Mouse (Mus musculus) stomach, embryonic 15.5 days (tissue): Measurements from ENCODE around the gene Gnb1l. TPM values are rescaled to one million over a fixed set of nuclear protein-coding genes. Genes with fewer than 3 reads are reported as not detected.

Experiments used
- ATAC-seq: fragments of 200-750 bp; cut with Nextera tagmentation; 2 replicates; pipeline ENCODE4 v1.8.0; 2017; ENCODE audit warnings: low read depth, moderate number of reproducible peaks, moderate TSS enrichment; ENCODE audit not compliant: insufficient read depth, low FRiP score
- H3K27ac ChIP-seq: fragments of 300-500 bp; sonication (generic); 2 replicates; pipeline ENCODE4 v1.5.1; 2015; ENCODE audit warnings: mild to moderate bottlenecking, inconsistent platforms
- H3K27me3 ChIP-seq: fragments of 300-500 bp; sonication (generic); replicated peaks from 2 replicates; pipeline ENCODE4 v1.6.1; 2015; ENCODE audit warnings: inconsistent platforms
- H3K36me3 ChIP-seq: fragments of 300-500 bp; sonication (generic); 2 replicates; pipeline ENCODE4 v1.6.1; 2015; ENCODE audit warnings: inconsistent platforms
- H3K4me1 ChIP-seq: fragments of 300-500 bp; sonication (generic); 2 replicates; pipeline ENCODE4 v1.6.1; 2015; ENCODE audit warnings: inconsistent platforms
- H3K4me2 ChIP-seq: fragments of 300-500 bp; sonication (generic); 2 replicates; pipeline ENCODE4 v1.6.1; 2015; ENCODE audit warnings: mild to moderate bottlenecking, inconsistent platforms
- H3K4me3 ChIP-seq: fragments of 300-500 bp; sonication (generic); replicated peaks from 2 replicates; pipeline ENCODE4 v1.5.1; 2015; ENCODE audit warnings: inconsistent platforms
- H3K9ac ChIP-seq: fragments of 300-500 bp; sonication (generic); 2 replicates; pipeline ENCODE4 v1.6.1; 2015; ENCODE audit warnings: inconsistent platforms
- H3K9me3 ChIP-seq: fragments of 300-500 bp; sonication (generic); 2 replicates; pipeline ENCODE4 v1.6.1; 2016; ENCODE audit warnings: inconsistent platforms
- WGBS: fragments of 180-500 bp; shearing (Covaris S2); methylation state at CpG from one replicate; pipeline ENCODE4 v1.1.7; 2015; 5-methylcytosine and 5-hydroxymethylcytosine counted together
- polyA plus RNA-seq: library from polyadenylated mRNA; unstranded; fragments of >200 nt; fragmentation: Nextera tagmentation; extraction: Ambion mirVana; gene quantifications from 2 replicates; pipeline ENCODE4 v1.2.1, GENCODE M21; 2015

Gene Gnb1l
- polyA plus RNA-seq, 1 experiment from 2014 or later = 14.1 TPM

- peaks cover 68% of the 10 kb centered on the region for H3K27me3 ChIP-seq
- H3K4me3 ChIP-seq = peak overlapping the region; percentile 33
- WGBS = 4% methylated on average over 59 of the region's 59 CpGs
- peak overlapping the region; percentile 69 for H3K4me2 ChIP-seq
- no peaks in the 10 kb centered on the region for H3K9me3 ChIP-seq
- no peaks in the 10 kb centered on the region for H3K36me3 ChIP-seq
- peaks cover 39% of the 10 kb centered on the region for H3K4me1 ChIP-seq
- no peak overlapping the region for H3K27ac ChIP-seq
- no peak for ATAC-seq
- no peak overlapping the region; the same call in 1 of the 2 replicates for H3K9ac ChIP-seq
Observed at GRCm38 (mm10) chr16:18591047-18592018, 92.8 kb downstream of the Gnb1l start.

GRCm38 (mm10) chr16:18593930-18594329, 95.4 kb downstream of the Gnb1l start:
- Histone ChIP-seq H3K9me3 (no peaks in the 10 kb centered on the region), H3K27ac (no peak overlapping the region), H3K9ac (no peak overlapping the region), H3K27me3 (peaks cover 42% of the 10 kb centered on the region), H3K4me1 (peaks cover 19% of the 10 kb centered on the region), H3K4me3 (no peak overlapping the region), H3K4me2 (no peak overlapping the region), H3K36me3 (no peaks in the 10 kb centered on the region)
- no peak for ATAC-seq
- 71% methylated on average over 2 of the region's 2 CpGs for WGBS

- no peak overlapping the region for H3K4me3 ChIP-seq
- H3K4me2 ChIP-seq = no peak overlapping the region
- H3K9me3 ChIP-seq = no peaks in the 10 kb centered on the region
- ATAC-seq = no peak
- H3K27ac ChIP-seq = no peak overlapping the region
- H3K9ac ChIP-seq = no peak overlapping the region
- peaks cover 21% of the 10 kb centered on the region for H3K27me3 ChIP-seq
- WGBS = 33% methylated on average over 5 of the region's 5 CpGs
- peaks cover 7% of the 10 kb centered on the region for H3K4me1 ChIP-seq
- no peaks in the 10 kb centered on the region for H3K36me3 ChIP-seq
Observed at GRCm38 (mm10) chr16:18596255-18596654, 97.7 kb downstream of the Gnb1l start.

- Histone ChIP-seq H3K4me2 (no peak overlapping the region), H3K4me1 (peaks cover 4% of the 10 kb centered on the region; the same call in 1 of the 2 replicates), H3K9ac (no peak overlapping the region), H3K27me3 (peaks cover 7% of the 10 kb centered on the region; the same call in 1 of the 2 replicates), H3K9me3 (no peaks in the 10 kb centered on the region), H3K4me3 (no peak overlapping the region), H3K36me3 (no peaks in the 10 kb centered on the region), H3K27ac (no peak overlapping the region)
- no peak for ATAC-seq
- 65% methylated on average over 3 of the region's 3 CpGs for WGBS
Observed at GRCm38 (mm10) chr16:18598006-18598405, 99.5 kb downstream of the Gnb1l start.

GRCm38 (mm10) chr16:18601447-18601846, 102.9 kb downstream of the Gnb1l start:
- no peaks in the 10 kb centered on the region for H3K27me3 ChIP-seq
- no peaks in the 10 kb centered on the region for H3K36me3 ChIP-seq
- peaks cover 20% of the 10 kb centered on the region; the same call in 1 of the 2 replicates for H3K4me1 ChIP-seq
- no peak overlapping the region for H3K9ac ChIP-seq
- H3K4me3 ChIP-seq = no peak overlapping the region
- H3K9me3 ChIP-seq = no peaks in the 10 kb centered on the region
- no peak for ATAC-seq
- no peak overlapping the region for H3K27ac ChIP-seq
- no peak overlapping the region for H3K4me2 ChIP-seq
- 51% methylated on average over 7 of the region's 7 CpGs for WGBS

GRCm38 (mm10) chr16:18604267-18604701, 105.8 kb downstream of the Gnb1l start:
- no peak overlapping the region for H3K27ac ChIP-seq
- no peak overlapping the region for H3K4me3 ChIP-seq
- ATAC-seq = peak; percentile 23; the same call in 1 of the 2 replicates
- no peaks in the 10 kb centered on the region for H3K36me3 ChIP-seq
- H3K4me1 ChIP-seq = peaks cover 30% of the 10 kb centered on the region
- H3K9ac ChIP-seq = no peak overlapping the region
- H3K27me3 ChIP-seq = no peaks in the 10 kb centered on the region
- no peaks in the 10 kb centered on the region for H3K9me3 ChIP-seq
- no peak overlapping the region for H3K4me2 ChIP-seq
- 45% methylated on average over 8 of the region's 8 CpGs for WGBS

GRCm38 (mm10) chr16:18605705-18606104, 107.2 kb downstream of the Gnb1l start:
- Histone ChIP-seq H3K9me3 (no peaks in the 10 kb centered on the region), H3K4me1 (peaks cover 30% of the 10 kb centered on the region), H3K36me3 (no peaks in the 10 kb centered on the region), H3K9ac (no peak overlapping the region), H3K4me3 (no peak overlapping the region), H3K4me2 (no peak overlapping the region), H3K27me3 (0 out of 2 replicates have a peak, but pooled peaks cover 4% of the 10 kb centered on the region), H3K27ac (no peak overlapping the region)
- WGBS = 74% methylated on average over 5 of the region's 5 CpGs
- peak; percentile 67 for ATAC-seq

- Histone ChIP-seq H3K4me2 (peak overlapping the region; percentile 25; the same call in 1 of the 2 replicates), H3K36me3 (no peaks in the 10 kb centered on the region), H3K9me3 (no peaks in the 10 kb centered on the region), H3K27me3 (0 out of 2 replicates have a peak, but pooled peaks cover 4% of the 10 kb centered on the region), H3K9ac (no peak overlapping the region), H3K4me1 (peaks cover 41% of the 10 kb centered on the region), H3K27ac (no peak overlapping the region), H3K4me3 (no peak overlapping the region)
- no peak for ATAC-seq
- 17% methylated on average over 11 of the region's 11 CpGs for WGBS
Observed at GRCm38 (mm10) chr16:18608226-18608625, 109.7 kb downstream of the Gnb1l start.

- 73% methylated on average over 2 of the region's 2 CpGs for WGBS
- Histone ChIP-seq H3K4me2 (no peak overlapping the region), H3K27ac (no peak overlapping the region), H3K4me3 (no peak overlapping the region), H3K9me3 (no peaks in the 10 kb centered on the region), H3K27me3 (0 out of 2 replicates have a peak, but pooled peaks cover 4% of the 10 kb centered on the region), H3K9ac (no peak overlapping the region), H3K4me1 (peaks cover 35% of the 10 kb centered on the region), H3K36me3 (no peaks in the 10 kb centered on the region)
- no peak for ATAC-seq
Observed at GRCm38 (mm10) chr16:18609099-18609498, 110.6 kb downstream of the Gnb1l start.

GRCm38 (mm10) chr16:18611752-18612151, 113.2 kb downstream of the Gnb1l start:
- Histone ChIP-seq H3K9ac (no peak overlapping the region), H3K27me3 (0 out of 2 replicates have a peak, but pooled peaks cover 4% of the 10 kb centered on the region), H3K9me3 (no peaks in the 10 kb centered on the region), H3K4me1 (peaks cover 24% of the 10 kb centered on the region), H3K36me3 (no peaks in the 10 kb centered on the region), H3K4me3 (no peak overlapping the region), H3K4me2 (no peak overlapping the region), H3K27ac (no peak overlapping the region)
- ATAC-seq = no peak
- 37% methylated on average over 13 of the region's 13 CpGs for WGBS

- Histone ChIP-seq H3K9me3 (no peaks in the 10 kb centered on the region), H3K27me3 (peaks cover 7% of the 10 kb centered on the region; the same call in 1 of the 2 replicates), H3K4me1 (peaks cover 25% of the 10 kb centered on the region), H3K27ac (no peak overlapping the region), H3K36me3 (no peaks in the 10 kb centered on the region), H3K4me3 (no peak overlapping the region), H3K4me2 (no peak overlapping the region), H3K9ac (no peak overlapping the region)
- 73% methylated on average over 3 of the region's 3 CpGs for WGBS
- ATAC-seq = no peak
Observed at GRCm38 (mm10) chr16:18613301-18613700, 114.8 kb downstream of the Gnb1l start.
